ENCODE assay signal across 23 mouse cellular contexts in genomic region chr9:40412931-40413330, GRCm38 (mm10).
"Had no signal": no experiment of that assay in that cellular context is flagged by ENCODE, and none has a peak within 500 bp of the region (broad histone marks: within the 10 kb centered on the region; RNA-seq: fewer than 3 reads in every experiment).

No protein-coding gene starts in this region.

- H3K4me3 ChIP-seq: gastrocnemius, adult 2 months; heart, embryonic 10.5 days; heart, embryonic 12.5 days; hindbrain, embryonic 13.5 days; hindbrain, embryonic 15.5 days; kidney, embryonic 15.5 days; limb, embryonic 13.5 days; limb, embryonic 15.5 days; liver, embryonic 12.5 days had no signal

- H3K27ac ChIP-seq: gastrocnemius, adult 2 months; heart, embryonic 10.5 days; hindbrain, embryonic 13.5 days; hindbrain, embryonic 15.5 days; hindbrain, postnatal 0 days; kidney, embryonic 15.5 days; kidney, postnatal 0 days; limb, embryonic 13.5 days; limb, embryonic 15.5 days; liver, embryonic 12.5 days had no signal

- H3K4me2 ChIP-seq: heart, embryonic 12.5 days; hindbrain, embryonic 13.5 days; hindbrain, embryonic 15.5 days; kidney, embryonic 15.5 days; limb, embryonic 13.5 days; limb, embryonic 15.5 days; liver, embryonic 12.5 days had no signal

- ATAC-seq: hindbrain, postnatal 0 days; intestine, embryonic 16.5 days; liver, embryonic 12.5 days had no signal

- H3K9me3 ChIP-seq: heart, embryonic 10.5 days; heart, embryonic 12.5 days; hindbrain, embryonic 13.5 days; hindbrain, embryonic 15.5 days; kidney, embryonic 15.5 days; limb, embryonic 13.5 days; limb, embryonic 15.5 days; liver, embryonic 12.5 days had no signal

- H3K9ac ChIP-seq: heart, embryonic 12.5 days; hindbrain, embryonic 13.5 days; hindbrain, embryonic 15.5 days; kidney, embryonic 15.5 days; limb, embryonic 13.5 days; limb, embryonic 15.5 days; liver, embryonic 12.5 days had no signal

- H3K27me3 ChIP-seq: heart, embryonic 12.5 days; hindbrain, embryonic 13.5 days; hindbrain, embryonic 15.5 days; kidney, embryonic 15.5 days; limb, embryonic 13.5 days; limb, embryonic 15.5 days; liver, embryonic 12.5 days had no signal

- H3K36me3 ChIP-seq: heart, embryonic 12.5 days; hindbrain, embryonic 13.5 days; hindbrain, embryonic 15.5 days; kidney, embryonic 15.5 days; limb, embryonic 13.5 days; limb, embryonic 15.5 days; liver, embryonic 12.5 days had no signal

- DNase-seq: gastrocnemius, adult 2 months; gastrocnemius, postnatal 10 days; gastrocnemius, postnatal 25 days; heart, adult 18-20 months; heart, postnatal 10 days; kidney, adult 11 months; kidney, adult 2 months; kidney, adult 9 months; kidney, postnatal 14 days; layer of hippocampus, adult 9-11 months; layer of hippocampus, postnatal 36 days; left cerebral cortex, postnatal 4 days had no signal
